Mouse (Mus musculus): ENCODE data around the gene Sag. TPM values are rescaled to one million over a fixed set of nuclear protein-coding genes. Genes with fewer than 3 reads are reported as not detected.

Sag gene
- total RNA-seq, 2 experiments from 2014 or later = 0.25 to 0.62 TPM

- 0 out of 2 replicates have a peak, but pooled peaks have one; percentile 26 for ATAC-seq (replicated peaks; ENCODE audit: poor library complexity)
Measured at GRCm38 (mm10) chr1:87890960-87891359, 87.5 kb downstream of the Sag start.

- ATAC-seq (replicated peaks; ENCODE audit: poor library complexity) = no peak
Measured at GRCm38 (mm10) chr1:87891634-87892033, 88.2 kb downstream of the Sag start.

DNA sequence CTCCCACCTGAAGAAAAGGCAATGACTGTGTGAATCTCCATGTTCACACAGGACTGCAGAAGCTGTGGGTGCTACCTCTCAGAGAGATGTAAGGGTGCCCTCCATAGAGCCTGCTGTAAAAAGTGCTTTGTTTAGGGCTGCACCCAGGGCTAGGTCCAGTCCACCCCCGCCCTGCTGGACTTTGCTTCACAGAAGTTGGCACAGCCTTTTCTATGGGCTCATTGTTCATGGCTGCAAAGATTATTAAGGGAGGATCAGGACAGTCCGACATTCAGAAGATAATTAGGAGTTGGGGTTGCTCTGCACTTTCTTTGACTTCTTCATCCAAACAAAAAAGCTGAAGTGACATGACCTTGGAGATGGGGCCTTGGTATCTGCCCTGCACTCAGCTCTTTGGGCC lies 89.0 kb downstream of the Sag start:
- no peak for ATAC-seq (replicated peaks; ENCODE audit: poor library complexity)

- no peak for ATAC-seq (replicated peaks; ENCODE audit: poor library complexity)
Measured at GRCm38 (mm10) chr1:87893414-87893813, 89.9 kb downstream of the Sag start.

Other genes starting within 250 kb of the Sag start
- gene Ngef, start 229.8 kb upstream of the Sag start, total RNA-seq (2015) = not detected in 2 replicates
- not detected in 2 replicates for gene Ngef, start 229.8 kb upstream of the Sag start, total RNA-seq (2017)
- gene Inpp5d, start 183.4 kb upstream of the Sag start, total RNA-seq (2015) = 57.6 and 66.3 TPM in 2 replicates
- 67.8 and 85.6 TPM in 2 replicates for gene Inpp5d, start 183.4 kb upstream of the Sag start, total RNA-seq (2017)
- gene Atg16l1, start 47.8 kb upstream of the Sag start, total RNA-seq (2015) = 21.4 and 24.8 TPM in 2 replicates
- 30.2 and 40.9 TPM in 2 replicates for gene Atg16l1, start 47.8 kb upstream of the Sag start, total RNA-seq (2017)
- gene Dgkd, start 49.6 kb downstream of the Sag start, total RNA-seq (2015) = 43.0 and 45.0 TPM in 2 replicates
- 44.3 and 46.7 TPM in 2 replicates for gene Dgkd, start 49.6 kb downstream of the Sag start, total RNA-seq (2017)
- 5.5 and 13.0 TPM in 2 replicates for gene Usp40, start 204.9 kb downstream of the Sag start, total RNA-seq (2015)
- 11.3 and 13.2 TPM in 2 replicates for gene Usp40, start 204.9 kb downstream of the Sag start, total RNA-seq (2017)

Data from megakaryocyte progenitor cell, adult 5-6 weeks (primary cell).